In genomic region chr2:174344003-174344655, GRCm38 (mm10) we compare ENCODE assay signal across 8 mouse cellular contexts. TPM values are rescaled to one million over a fixed set of nuclear protein-coding genes. Genes with fewer than 3 reads are reported as not detected.
A peak's percentile ranks its signal among the peaks of the same experiment; 100 is the strongest.
DNase-seq lines count a peak whose midpoint lies in the region; ATAC-seq lines count a peak whose summit lies in the region.

No protein-coding gene starts in this region.

- no peaks in the 10 kb centered on the region for H3K9me3 ChIP-seq in forebrain, embryonic 13.5 days (replicated peaks)
- no peaks in the 10 kb centered on the region for H3K9me3 ChIP-seq in heart, embryonic 16.5 days (replicated peaks; ENCODE audit: control insufficient read depth, low read length)
- no peaks in the 10 kb centered on the region for H3K9me3 ChIP-seq in liver, embryonic 12.5 days (replicated peaks)

- peaks cover 44% of the 10 kb centered on the region for H3K36me3 ChIP-seq in forebrain, embryonic 13.5 days (ENCODE audit: poor library complexity, severe bottlenecking)
- H3K36me3 ChIP-seq in heart, embryonic 16.5 days (ENCODE audit: control insufficient read depth, insufficient read depth): peaks cover 31% of the 10 kb centered on the region
- peaks cover 79% of the 10 kb centered on the region for H3K36me3 ChIP-seq in liver, embryonic 12.5 days

- H3K4me2 ChIP-seq in forebrain, embryonic 13.5 days: peak overlapping the region; percentile 28
- peak overlapping the region; percentile 56 for H3K4me2 ChIP-seq in heart, embryonic 16.5 days (ENCODE audit: low read depth, low read length)
- peak overlapping the region; percentile 27 for H3K4me2 ChIP-seq in liver, embryonic 12.5 days

- H3K27me3 ChIP-seq in forebrain, embryonic 13.5 days: no peaks in the 10 kb centered on the region
- H3K27me3 ChIP-seq in heart, embryonic 16.5 days (ENCODE audit: control insufficient read depth, insufficient read depth, low read length): no peaks in the 10 kb centered on the region
- H3K27me3 ChIP-seq in liver, embryonic 12.5 days (replicated peaks): no peaks in the 10 kb centered on the region

- peaks cover 48% of the 10 kb centered on the region for H3K4me1 ChIP-seq in forebrain, embryonic 13.5 days
- H3K4me1 ChIP-seq in heart, embryonic 16.5 days (ENCODE audit: control insufficient read depth, insufficient read depth, low read length): peaks cover 52% of the 10 kb centered on the region
- peaks cover 52% of the 10 kb centered on the region for H3K4me1 ChIP-seq in liver, embryonic 12.5 days

- WGBS in forebrain, embryonic 13.5 days: 26% methylated on average over 3 of the region's 3 CpGs
- WGBS in heart, embryonic 16.5 days: 6% methylated on average over 3 of the region's 3 CpGs
- WGBS in liver, embryonic 12.5 days (ENCODE audit: insufficient replicate concordance): 22% methylated on average over 3 of the region's 3 CpGs

- H3K4me3 ChIP-seq in forebrain, embryonic 13.5 days: no peak overlapping the region
- H3K4me3 ChIP-seq in heart, embryonic 16.5 days (ENCODE audit: low read length): peak overlapping the region; percentile 33
- H3K4me3 ChIP-seq in liver, embryonic 12.5 days: no peak overlapping the region

- H3K9ac ChIP-seq in forebrain, embryonic 13.5 days: no peak overlapping the region
- H3K9ac ChIP-seq in heart, embryonic 16.5 days (ENCODE audit: low read length): peak overlapping the region; percentile 65
- H3K9ac ChIP-seq in liver, embryonic 12.5 days: no peak overlapping the region

- ATAC-seq in CD4-positive, CD25-positive, alpha-beta regulatory T cell, adult 4 months: peak; percentile 89
- ATAC-seq in forebrain, embryonic 13.5 days: peak; percentile 80
- peak; percentile 73 for ATAC-seq in heart, embryonic 16.5 days (replicated peaks; ENCODE audit: extremely low read depth, insufficient read depth, low FRiP score)
- ATAC-seq in liver, embryonic 12.5 days: peak; percentile 36; the same call in 1 of the 2 replicates

- peak overlapping the region; percentile 65 for H3K27ac ChIP-seq in forebrain, embryonic 13.5 days
- peak overlapping the region; percentile 97 for H3K27ac ChIP-seq in heart, embryonic 16.5 days (ENCODE audit: low read length)
- peak overlapping the region; percentile 56; the same call in 1 of the 2 replicates for H3K27ac ChIP-seq in liver, embryonic 12.5 days

- peak; percentile 75 for DNase-seq in brain, embryonic 18.5 days (ENCODE audit: low read depth, low spot score)
- DNase-seq in kidney, postnatal 14 days: peak; percentile 92
- peak; percentile 80 for DNase-seq in natural killer cell, adult 2 months (ENCODE audit: low spot score in 2 of 2)
- peak; percentile 89 for DNase-seq in telencephalon, adult 2 months (ENCODE audit: low read depth, low spot score)

RNA-seq across cellular contexts. Expression of gene Gm20721, which starts 2.4 kb away (rescaled TPM):
- 1 to 10 TPM; 1.6 to 2.3 TPM for polyA plus RNA-seq in CD4-positive, CD25-positive, alpha-beta regulatory T cell, adult 4 months (2017; shearing (Covaris generic))
- polyA plus RNA-seq in forebrain, embryonic 13.5 days (2015; fragmentation: Nextera tagmentation; extraction: Ambion mirVana): 9.4 TPM in 2 replicates
- 33.4 and 41.6 TPM in 2 replicates for polyA plus RNA-seq in heart, embryonic 16.5 days (2015; fragmentation: Nextera tagmentation; extraction: Ambion mirVana)
- 23.2 and 33.5 TPM in 2 replicates for polyA plus RNA-seq in liver, embryonic 12.5 days (2016; fragmentation: Nextera tagmentation; extraction: Ambion mirVana)

Comparison
In these comparisons a context has a peak if more than half of its experiments do, and no peak if none do; other contexts are left out.
1. ATAC-seq: peak in every context shown above with its lines; median percentile 89 in CD4-positive, CD25-positive, alpha-beta regulatory T cell, adult 4 months; 80 in forebrain, embryonic 13.5 days; 73 in heart, embryonic 16.5 days; 36 in liver, embryonic 12.5 days.